Mouse (Mus musculus): ENCODE data around the gene Fnip2. TPM values are rescaled to one million over a fixed set of nuclear protein-coding genes. Genes with fewer than 3 reads are reported as not detected.
A peak's percentile ranks its signal among the peaks of the same experiment; 100 is the strongest.

Gene Fnip2
- polyA plus RNA-seq, 3 experiments from 2014 or later = 0.13 to 0.40 (median 0.29) TPM

DNA sequence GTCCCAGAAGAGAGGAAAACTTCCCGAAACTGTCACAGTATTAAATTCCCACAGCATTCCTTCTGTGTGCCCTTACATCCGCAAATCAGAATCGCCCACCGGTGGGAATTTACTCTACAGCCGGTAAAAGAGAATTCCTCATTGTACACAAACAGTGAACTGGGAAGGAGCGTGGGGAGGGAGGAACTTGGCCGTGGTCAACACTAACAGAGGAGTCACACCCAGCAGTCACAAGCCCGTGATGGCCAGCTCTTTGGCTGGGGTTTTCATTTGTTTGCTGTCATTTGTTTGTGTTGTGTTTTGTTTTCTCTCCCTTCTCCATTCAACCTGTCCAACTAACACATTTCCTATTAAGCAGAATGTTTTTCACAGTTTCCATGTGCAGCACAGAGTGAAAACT, 39.7 kb downstream of the Fnip2 start:
- ATAC-seq = no peak

DNA sequence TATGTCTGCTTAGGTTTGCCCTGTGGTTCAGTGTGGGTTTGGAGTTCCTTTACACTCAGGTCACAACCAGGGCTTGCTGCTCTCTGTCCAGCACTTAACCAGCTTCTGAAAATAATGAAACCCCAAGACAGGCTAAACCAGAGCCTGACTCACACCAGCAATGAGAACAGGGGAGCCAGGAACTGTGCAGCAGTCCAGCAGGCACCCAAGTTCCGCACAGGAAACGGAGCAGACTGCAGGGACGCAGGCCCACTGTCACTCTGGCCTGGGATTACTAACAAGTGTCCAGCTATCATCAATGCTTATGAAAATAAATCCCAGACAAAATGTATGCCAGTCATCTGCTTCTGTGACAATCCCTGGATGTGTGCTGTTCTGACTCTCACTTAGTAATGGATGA, 40.1 kb downstream of the Fnip2 start:
- no peak for ATAC-seq

DNA sequence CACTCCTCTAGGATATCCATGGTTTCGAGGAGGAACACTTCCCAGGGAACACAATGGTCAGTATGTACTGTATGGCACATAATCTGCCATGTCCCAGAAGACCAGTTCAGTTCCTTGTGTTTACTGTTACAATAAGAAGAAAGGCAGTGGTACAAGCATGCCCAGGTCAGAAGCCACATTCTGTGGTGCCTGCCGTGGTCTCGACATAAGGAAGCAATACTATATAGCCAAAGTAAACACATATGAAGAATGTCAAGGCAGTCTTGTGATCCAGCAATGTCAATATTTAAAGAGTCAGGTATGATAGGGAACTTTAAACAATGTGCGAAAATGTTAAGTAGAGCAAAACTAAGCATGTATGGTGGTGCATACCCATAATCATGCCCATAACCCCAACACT, 44.2 kb downstream of the Fnip2 start:
- ATAC-seq = no peak

DNA sequence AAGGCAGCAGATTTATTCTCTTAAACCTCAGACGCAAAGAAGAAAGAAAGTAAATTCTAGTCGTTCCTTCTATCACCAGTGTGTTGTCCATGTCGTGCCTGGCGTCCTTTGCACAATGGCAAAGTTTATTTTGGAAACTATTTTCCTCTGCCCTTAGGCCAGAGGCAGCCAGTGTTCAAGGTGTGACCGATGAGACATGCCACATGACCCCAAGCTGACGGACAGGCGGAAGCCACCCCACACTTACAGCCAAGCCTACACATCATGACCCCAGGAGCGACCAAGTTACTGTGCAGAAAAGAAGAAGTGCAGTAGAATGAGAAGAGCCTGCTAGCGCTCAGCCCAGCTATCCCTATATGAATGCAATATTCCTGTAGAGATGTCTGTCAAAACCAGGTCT, 47.7 kb downstream of the Fnip2 start:
- ATAC-seq = no peak

DNA sequence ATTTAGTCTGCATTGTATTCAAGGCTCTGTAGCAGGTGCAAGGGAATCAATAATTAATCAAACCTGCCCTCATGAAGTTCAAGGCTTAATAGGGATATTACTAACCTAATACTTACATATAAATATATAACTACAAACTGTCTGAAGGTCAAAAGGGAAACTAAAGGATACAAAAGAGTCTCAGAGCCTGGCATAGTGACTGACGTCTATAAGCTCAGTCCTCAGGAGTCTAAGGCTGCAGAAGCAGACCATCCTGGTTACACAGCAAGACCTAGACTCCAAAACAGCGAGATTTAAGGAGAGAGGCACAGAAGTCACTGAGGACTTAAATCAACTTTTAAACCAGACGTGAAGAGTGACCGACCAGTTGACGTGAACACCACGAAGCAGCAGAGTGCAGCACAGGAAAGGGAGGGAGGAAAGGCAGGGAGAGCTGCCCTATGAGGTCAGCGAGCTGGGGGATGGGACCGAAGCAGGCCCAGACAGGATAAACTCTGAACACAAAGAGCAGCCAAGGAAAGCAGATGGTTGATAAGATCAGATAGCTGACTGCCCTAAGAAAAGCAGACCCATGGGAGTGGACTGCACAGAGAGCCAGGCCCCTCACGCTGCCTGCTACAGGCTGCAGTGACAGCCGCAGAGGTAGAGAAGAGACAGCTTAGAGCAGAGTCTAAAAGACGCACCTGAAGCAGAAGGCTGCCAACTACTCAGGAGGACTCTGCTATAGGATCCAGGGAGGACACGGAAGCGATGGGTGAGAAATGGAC, 48.7 kb downstream of the Fnip2 start:
- ATAC-seq = no peak

DNA sequence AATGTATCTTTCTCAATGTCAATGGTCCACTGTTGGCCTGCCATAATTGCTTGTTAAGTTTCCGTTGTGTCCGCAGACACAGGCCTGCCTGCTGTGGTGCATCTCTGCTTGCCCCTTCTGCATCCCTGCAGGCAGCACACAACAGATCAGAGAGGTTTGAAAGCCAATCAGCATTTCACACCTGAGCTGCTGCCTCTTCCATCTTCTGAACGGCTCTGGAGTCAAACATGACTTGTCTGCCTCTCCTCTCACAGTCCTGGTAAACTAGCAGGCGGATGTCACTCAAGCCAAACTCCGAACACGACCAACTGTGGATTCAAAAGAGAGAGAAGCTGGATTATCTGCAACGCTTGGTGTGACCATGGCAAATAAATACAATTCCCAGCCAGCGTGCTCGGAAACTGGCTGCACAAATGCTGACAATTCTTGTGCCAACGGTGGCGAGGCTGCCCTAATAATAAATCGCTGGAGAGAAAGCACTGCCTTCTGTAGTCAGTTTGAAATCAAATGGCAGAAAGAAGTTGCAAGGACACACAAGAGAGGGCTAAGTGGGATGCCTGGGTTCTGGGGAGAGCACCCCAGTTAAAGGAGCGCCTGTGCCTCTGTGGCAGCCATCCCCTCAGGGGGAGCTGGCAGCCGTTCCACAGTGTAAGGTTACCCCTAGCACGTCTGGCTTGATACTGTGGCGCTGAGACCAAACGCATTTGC, 49.6 kb downstream of the Fnip2 start:
- ATAC-seq = no peak

DNA sequence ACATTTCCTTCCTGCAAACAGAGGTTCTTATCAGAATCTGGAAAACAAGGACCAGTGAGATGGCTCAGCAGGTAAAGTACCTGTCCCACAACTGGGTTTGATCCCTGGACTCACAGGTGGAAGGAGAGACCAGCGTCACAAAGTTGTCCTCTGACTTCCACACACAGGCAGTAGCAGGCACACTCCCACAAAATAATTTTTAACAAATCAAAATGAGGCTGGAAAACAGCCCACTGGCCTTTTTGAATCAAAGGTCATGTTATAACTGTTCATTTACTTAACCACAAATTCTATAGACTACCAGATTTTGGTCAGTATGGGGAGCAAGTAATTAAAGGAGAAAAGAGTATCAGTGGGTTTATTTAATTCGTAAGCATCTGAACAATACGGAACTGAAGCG, 50.6 kb downstream of the Fnip2 start:
- ATAC-seq = no peak

DNA sequence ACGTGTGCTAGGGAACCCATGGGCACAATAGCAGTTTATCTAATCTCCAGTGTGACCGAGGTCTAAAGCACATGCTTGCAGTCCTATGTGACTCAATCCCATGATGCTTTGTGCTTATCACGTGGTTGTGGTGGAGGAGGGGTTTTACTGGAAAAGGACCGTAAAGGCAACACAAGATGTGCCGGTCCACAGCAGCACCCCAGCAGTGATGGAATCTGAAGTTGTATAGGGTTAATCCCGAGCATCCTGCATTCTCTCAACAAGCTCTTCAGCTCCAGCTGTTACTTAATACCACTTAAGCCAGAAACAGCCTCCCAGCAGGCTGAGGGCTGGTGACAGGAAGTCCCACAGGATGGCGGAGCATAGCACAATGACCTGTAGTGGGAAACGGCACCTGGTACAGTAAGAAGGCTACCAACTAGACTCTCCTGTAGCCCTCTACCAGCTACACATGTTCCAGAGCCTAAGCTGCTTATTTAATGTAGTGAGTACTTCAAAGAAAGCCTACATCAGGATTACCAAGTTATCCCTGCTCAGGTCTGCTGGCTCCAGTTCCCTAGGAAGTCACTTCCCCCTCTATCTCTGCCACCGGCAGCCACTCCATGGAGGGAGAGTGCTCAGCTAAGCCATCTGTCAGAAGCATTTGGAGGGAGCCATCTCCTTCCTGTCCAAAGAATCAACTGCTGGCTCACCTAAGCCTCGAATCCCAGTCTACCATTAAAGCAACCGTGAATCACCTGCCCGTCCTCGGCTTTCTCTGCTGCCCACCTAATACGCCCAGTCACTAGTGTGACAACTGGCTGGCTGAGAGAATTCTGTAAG, 51.3 kb downstream of the Fnip2 start:
- no peak for ATAC-seq

DNA sequence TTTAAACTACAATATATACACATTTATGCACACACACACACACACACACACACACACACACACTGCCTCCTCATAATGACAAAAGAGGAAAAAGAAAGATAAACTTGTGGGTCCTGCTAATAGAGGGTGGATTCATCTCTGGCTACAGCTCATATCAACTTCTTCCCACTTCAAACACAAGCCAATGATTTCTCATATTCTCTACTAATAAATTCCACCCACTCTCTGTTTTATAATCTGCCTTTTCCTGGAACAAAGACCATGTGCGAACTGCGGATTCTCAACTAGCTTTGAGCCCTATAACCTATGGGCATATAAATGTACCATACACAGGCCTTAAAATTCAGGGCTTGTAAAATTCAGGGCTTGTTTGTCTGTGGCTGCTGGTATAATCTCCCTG, 53.3 kb downstream of the Fnip2 start:
- no peak for ATAC-seq

DNA sequence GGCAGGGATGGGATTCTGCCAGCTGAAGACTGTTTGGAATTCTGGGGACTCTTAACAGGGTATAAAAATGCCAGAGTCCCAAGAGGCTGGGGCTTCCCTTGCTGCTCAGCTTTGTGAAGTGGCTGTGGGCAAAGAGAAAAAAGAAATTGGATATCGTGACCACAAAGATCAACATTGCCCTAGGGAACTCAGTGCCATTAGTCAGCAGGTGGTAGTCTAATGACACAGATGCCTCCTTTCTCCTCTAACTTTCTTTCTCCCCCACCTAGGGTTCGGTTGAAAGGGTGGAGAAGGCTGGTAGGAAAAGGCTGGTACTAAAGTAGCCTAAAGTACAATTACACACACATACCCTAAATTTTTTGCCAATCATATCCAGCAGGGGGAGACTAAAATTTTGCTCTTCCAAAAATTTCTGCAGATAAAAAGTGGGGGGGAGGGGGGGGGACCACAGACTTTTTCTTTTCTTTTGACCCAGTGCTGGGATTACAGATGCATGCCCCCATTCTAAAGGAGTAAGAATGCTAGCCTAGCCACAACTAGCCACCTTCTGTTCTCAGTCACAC, 66.3 kb downstream of the Fnip2 start:
- no peak for ATAC-seq

DNA sequence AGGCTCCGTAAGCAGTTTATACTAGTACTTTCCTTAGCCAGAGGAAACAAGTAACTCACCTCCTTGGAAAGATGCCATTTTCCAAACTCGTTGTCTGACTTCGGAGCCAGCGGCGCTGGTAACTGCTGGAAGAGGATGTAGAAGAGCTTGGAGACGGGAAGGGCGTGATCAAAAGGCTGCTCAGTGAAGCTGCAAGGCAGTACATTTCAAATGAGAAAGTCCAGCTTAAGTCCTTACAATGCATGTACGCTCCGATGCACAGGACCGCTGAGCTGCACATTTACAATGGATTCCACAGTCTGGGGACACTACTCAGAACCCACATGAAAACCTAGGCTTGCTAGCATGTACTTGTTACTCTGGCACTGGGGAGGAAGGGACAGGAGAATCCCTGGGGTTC, 67.3 kb downstream of the Fnip2 start:
- no peak for ATAC-seq

DNA sequence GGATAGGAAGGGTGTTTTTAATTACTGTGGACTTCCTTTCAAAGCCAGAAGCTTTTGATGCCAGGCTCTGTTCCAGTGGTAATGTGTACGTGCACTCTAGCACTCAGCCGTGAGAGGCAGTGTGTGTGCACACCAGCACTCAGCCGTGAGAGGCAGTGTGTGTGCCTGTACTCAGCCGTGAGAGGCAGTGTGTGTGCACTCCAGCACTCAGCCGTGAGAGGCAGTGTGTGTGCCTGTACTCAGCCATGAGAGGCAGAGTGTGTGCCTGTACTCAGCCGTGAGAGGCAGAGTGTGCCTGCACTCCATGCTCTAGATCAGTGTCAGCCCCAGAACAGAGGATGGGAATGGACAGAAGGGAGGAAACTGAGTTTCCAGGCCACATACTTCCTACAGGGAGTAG, 70.9 kb downstream of the Fnip2 start:
- ATAC-seq = no peak

DNA sequence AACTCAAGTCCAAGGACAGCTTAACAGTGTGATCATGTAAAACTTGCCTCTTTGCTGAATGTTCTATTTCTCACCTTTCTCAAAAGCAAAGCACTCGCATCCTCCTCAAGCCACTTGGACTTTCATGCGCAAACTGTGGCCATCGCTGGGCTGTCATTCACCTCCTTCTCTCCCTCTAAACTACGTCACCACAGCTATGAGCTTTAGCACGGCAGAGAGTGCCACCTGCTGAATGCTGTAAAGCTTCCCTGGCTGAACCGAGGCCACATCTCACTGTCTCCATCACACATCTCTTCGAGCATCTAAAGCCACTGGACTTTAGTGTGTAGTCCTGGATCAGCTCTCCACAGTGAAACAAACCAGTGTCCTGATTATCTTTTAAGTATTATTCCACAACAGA, 72.4 kb downstream of the Fnip2 start:
- ATAC-seq = no peak

DNA sequence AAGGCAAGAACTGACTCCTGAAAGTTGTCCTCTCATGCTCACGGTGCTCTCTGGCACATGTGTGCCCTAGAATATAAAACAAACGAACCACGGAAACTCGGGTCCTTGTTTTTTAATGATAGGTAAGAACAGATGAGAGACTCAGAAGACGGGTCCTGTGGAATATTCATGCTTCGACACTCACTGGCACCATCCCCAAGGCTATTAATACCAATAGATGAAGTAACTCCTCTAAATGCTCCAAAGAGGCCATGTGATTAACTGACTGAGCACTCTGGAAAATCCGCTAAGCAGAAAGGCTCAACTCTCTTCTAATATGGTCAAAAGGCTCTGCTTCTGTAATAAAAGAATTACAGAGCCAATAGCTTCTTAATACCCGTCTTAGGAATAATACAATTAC, 73.6 kb downstream of the Fnip2 start:
- ATAC-seq = no peak

DNA sequence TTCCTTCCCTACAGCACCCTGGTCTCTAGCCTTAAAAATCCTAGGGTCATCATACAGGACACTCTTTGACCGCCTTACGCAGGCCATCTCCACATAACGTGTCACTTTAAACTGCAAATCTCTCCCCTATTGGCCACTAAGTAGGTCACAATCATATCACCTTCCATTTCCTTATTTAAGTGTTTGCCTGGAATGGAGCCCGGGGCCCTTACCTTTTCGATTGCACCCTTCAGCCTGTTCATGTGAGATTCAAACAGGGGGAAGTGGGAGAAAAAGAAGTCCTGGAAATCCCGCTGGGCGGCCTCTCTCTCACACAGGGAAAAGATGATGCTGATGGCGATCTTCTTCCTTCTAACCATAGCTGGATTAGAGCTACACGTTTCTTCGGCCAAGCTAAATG, 74.5 kb downstream of the Fnip2 start:
- no peak for ATAC-seq

DNA sequence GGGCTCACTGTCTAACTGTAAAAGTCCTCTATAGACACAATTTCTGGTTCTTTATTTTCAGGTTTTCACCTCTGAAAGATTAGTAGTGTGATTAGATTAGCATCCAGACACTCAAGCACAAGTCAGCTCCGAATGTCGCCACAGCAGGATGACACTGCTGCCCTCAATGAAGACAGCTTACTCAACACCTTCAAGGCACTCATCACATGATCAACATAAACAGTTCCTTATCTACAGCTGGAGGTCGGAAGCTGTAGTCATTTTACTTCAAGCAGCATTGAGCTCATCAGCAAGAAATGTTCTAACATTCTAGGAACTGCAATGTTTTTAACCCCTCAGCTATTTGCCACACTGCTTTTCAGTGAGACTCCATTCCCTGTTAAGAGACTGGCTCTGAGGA, 76.0 kb downstream of the Fnip2 start:
- peak; percentile 32 for ATAC-seq

DNA sequence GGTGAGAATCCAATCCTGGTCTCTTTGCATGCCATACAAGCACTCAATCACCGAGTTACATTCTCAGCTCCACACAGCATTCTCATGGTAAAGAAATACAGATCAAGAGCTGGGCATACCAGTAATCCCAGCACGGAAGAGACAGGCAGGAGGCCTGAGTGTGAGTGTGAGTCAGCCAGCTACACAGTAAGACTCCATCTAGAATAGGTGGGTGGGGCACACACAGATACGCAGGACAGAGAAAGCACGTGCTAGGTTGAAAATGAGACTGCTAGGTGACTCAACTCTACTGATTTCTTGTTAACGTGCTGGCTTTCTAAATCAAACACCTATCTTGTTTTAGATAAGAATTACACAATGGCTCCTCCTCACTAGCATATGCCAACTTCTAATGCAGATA, 77.5 kb downstream of the Fnip2 start:
- no peak for ATAC-seq

DNA sequence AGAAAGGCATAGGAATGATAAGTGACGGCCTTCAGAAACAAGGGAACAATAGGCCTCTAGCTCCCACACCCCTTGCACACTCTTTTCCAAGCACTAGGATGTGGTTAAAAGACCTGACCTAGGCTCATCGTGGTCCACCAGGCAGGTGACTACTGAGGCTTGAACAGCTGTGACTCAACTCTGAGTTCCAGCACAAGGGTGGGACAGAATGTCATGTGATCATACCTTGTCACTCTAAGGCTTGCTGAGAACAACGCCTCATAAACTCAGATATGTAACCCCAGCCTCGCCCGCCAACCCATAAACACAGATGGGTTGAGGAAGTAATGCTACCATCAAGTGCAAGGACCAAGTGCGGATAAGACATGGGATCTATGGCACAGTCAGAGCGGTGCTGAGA, 79.6 kb downstream of the Fnip2 start:
- ATAC-seq = no peak

DNA sequence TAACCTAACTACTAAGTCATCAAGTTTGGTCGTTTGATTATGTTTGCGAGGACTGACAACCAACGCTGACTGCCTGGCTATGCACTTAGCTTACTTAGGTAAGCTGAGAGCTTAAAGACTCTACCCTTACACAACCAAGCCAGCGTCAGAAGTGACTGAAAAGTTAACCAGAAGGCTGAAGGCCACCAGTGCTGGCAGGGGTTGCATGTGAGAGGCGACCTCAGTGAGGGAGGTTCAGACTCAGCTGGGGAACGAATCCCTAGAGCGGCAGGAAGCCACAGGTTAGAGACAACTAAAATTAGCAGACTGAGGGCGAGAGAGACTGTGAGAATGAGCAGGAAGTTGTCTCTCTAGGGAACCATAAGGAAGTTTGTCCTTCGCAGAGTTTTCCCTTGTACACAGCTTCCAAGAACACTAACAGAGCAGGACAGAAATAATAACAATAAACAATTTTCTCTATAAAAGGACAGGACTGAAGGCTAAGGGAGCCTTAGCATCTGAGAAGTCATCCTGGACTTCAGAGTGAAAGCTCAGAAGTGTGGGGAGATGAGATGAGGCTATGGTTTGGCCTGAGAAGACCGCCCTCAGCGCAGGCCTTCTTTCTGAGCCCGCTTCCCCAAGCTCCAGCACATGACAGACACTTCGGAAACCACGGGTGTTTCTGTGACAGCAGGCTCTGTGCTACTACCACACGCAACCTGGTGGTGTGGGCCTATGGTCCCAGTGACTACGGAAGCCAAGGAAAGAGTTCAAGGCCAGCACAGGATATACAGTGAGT, 83.1 kb downstream of the Fnip2 start:
- no peak for ATAC-seq

DNA sequence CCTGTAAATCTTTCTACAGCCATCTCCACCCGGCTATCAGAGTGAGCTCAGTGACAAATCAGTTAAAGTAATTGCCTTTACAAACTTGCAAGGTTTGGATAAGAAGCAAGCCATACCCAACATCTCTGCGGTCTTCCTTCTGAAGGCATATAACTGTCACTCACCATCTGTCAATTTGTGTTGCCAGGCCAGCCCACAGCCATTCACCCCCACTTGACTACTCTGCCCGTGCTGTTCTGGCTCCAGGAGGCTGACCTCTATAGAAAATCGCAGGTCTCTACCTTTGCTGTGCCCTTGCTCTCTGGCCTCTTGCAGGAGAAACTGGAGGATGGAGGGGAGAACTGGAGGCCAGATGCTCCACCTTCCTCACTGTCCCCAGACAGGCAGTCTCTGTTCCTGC, 88.7 kb downstream of the Fnip2 start:
- no peak for ATAC-seq

DNA sequence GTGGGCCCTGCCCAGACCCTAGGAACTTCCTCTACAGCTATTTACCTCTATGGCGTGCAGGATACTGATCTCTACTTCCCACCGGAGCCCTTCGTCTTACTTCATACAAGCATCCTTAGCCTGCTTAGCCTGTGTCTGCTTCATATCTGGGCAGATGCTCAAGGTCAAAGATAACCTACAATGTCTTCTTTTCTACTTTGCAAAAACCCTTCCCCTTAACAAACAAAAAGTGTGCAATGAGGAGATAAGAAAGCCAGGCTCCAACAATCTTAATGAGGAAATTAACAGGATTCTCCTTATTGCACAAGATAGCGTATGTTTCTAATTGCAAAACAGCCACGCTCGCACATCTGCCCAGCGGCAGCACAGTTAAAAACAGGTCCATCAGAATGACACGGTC, 89.2 kb downstream of the Fnip2 start:
- ATAC-seq = no peak

DNA sequence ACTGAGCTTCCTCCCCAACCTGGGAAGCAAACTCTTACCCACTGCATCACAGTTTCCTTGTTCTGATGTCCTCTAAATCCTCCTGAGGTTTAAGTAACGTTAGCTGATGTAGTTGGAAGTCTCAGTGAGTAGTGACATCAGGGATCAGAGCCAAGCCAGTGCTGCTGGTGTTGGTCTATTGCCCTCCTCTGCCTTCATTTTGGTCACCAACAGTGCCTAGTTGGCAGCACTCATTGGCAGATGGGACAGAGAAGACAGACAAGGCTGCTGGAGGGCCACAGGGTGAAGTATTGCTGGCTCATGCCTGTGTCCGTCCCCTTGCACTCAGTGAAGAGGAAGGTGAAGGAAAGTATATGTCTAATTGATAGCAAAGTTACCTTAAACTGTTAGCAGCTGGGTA, 91.6 kb downstream of the Fnip2 start:
- no peak for ATAC-seq

DNA sequence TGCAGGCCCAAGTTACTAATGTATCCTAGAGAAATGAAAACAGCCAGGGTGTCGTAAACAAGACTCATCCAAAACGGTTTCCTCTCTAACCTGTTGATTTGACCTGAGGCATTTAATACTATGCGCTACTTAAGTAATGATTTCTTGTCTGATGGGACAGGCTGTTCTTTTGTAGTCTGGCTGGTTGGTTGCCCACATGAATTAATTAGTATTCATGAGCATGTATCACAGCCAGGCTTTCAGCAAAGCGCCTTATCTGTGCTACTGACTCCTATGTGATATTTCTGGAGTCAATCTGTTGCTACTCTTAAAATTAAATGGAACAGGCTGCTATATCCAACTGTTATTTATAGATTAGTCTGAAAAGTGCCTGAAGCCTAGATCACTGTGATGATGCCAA, 92.7 kb downstream of the Fnip2 start:
- ATAC-seq = no peak
